10 mouse cellular contexts compared by ENCODE assay signal in the genomic region with DNA sequence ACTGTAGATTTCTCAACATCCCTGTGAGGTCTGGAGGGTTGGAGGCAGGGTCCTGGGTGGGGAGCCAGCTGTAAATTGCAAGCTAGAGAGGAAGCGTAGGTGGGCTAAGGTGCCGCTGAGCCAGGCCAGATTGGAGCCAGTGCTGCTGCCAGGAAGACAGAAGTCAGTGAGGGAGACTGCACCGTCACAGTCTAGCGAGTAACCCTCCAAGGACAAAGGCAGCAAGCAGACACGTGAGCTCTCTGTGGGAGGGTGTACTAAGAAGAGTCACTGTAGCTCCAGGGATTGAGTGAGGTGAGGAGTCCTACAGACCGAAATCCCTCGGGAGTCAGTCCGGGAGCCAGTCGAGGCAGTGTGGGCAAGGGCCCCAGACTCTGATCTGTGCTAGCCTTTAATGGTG. TPM values are rescaled to one million over a fixed set of nuclear protein-coding genes. Genes with fewer than 3 reads are reported as not detected.
DNase-seq lines count a peak whose midpoint lies in the region; ATAC-seq and TF ChIP-seq lines count a peak whose summit lies in the region.
"Had no signal": no experiment of that assay in that cellular context is flagged by ENCODE, and none has a peak within 500 bp of the region (broad histone marks: within the 10 kb centered on the region; RNA-seq: fewer than 3 reads in every experiment).

No protein-coding gene starts in this region.

- peak; percentile 50 to 55 for DNase-seq in cerebellum, adult 2 months
- DNase-seq in cerebellum, adult 11 months = no peak
- no peak for DNase-seq in midbrain, embryonic 11.5 days (ENCODE audit: low spot score, missing footprints)
- no peak for DNase-seq in midbrain, postnatal 0 days (ENCODE audit: low spot score)
- DNase-seq in kidney, postnatal 14 days = peak; percentile 83
- no peak for DNase-seq in ovary, postnatal 10 days (ENCODE audit: low spot score)
- no peak for DNase-seq in urinary bladder, postnatal 10 days (ENCODE audit: low spot score)
- DNase-seq: B cell, adult 2 months; thymus, adult 18-20 months had no signal

- peak overlapping the region; percentile 23; the same call in 1 of the 2 replicates for H3K27ac ChIP-seq in cerebellum, adult 2 months (ENCODE audit: insufficient read depth, low read length)
- no peak overlapping the region for H3K27ac ChIP-seq in midbrain, embryonic 11.5 days (ENCODE audit: low read depth, low read length)
- H3K27ac ChIP-seq in midbrain, postnatal 0 days (ENCODE audit: low read depth, low read length) = no peak overlapping the region
- H3K27ac ChIP-seq in heart, embryonic 14.5 days (replicated peaks in 1 of 2; ENCODE audit: control insufficient read depth in 1 of 2, insufficient read depth in 1 of 2, low read depth in 2 of 2, low read length in 2 of 2) = peak overlapping the region; percentile 55 to 59

- TF ChIP-seq CTCF in cerebellum, adult 2 months (IDR thresholded peaks at IDR 0.05; ENCODE audit: borderline replicate concordance, insufficient read depth, low read depth, low read length) = no peak
- no peak for TF ChIP-seq CTCF in midbrain, postnatal 0 days (IDR thresholded peaks at IDR 0.05)

- H3K4me3 ChIP-seq in cerebellum, adult 2 months (replicated peaks; ENCODE audit: insufficient read depth, low read depth, low read length) = no peak overlapping the region
- H3K4me3 ChIP-seq in midbrain, embryonic 11.5 days (ENCODE audit: low read depth, low read length) = no peak overlapping the region
- H3K4me3 ChIP-seq in midbrain, postnatal 0 days (ENCODE audit: low read depth, low read length) = no peak overlapping the region
- no peak overlapping the region for H3K4me3 ChIP-seq in heart, embryonic 14.5 days (ENCODE audit: control insufficient read depth in 1 of 2, insufficient read depth in 1 of 2, low read depth in 1 of 2, low read length in 2 of 2)

- no peak overlapping the region for H3K4me2 ChIP-seq in midbrain, embryonic 11.5 days
- H3K4me2 ChIP-seq in midbrain, postnatal 0 days (ENCODE audit: low read depth, low read length, poor library complexity, severe bottlenecking) = no peak overlapping the region
- no peak overlapping the region for H3K4me2 ChIP-seq in heart, embryonic 14.5 days (ENCODE audit: low read length)

- peaks cover 53% of the 10 kb centered on the region for H3K4me1 ChIP-seq in cerebellum, adult 2 months (ENCODE audit: control insufficient read depth, insufficient read depth, low read length)
- peaks cover 13% of the 10 kb centered on the region for H3K4me1 ChIP-seq in midbrain, embryonic 11.5 days (ENCODE audit: control insufficient read depth, insufficient read depth, low read length)
- H3K4me1 ChIP-seq in midbrain, postnatal 0 days (ENCODE audit: insufficient read depth, low read length) = peaks cover 3% of the 10 kb centered on the region; the same call in 1 of the 2 replicates
- peaks cover 22 to 42% of the 10 kb centered on the region in 2 experiments for H3K4me1 ChIP-seq in heart, embryonic 14.5 days (ENCODE audit: control insufficient read depth in 2 of 2, insufficient read depth in 2 of 2, low read length in 2 of 2)

- H3K36me3 ChIP-seq in midbrain, embryonic 11.5 days (ENCODE audit: control insufficient read depth, insufficient read depth, low read length) = peaks cover 6% of the 10 kb centered on the region; the same call in 1 of the 2 replicates
- H3K36me3 ChIP-seq in midbrain, postnatal 0 days (ENCODE audit: insufficient read depth, low read length) = peaks cover 25% of the 10 kb centered on the region; the same call in 1 of the 2 replicates
- H3K36me3 ChIP-seq in heart, embryonic 14.5 days (ENCODE audit: control insufficient read depth, insufficient read depth, low read length) = peaks cover 36% of the 10 kb centered on the region

- H3K9ac ChIP-seq in midbrain, embryonic 11.5 days (ENCODE audit: low read length) = peak overlapping the region; percentile 2; the same call in 1 of the 2 replicates
- H3K9ac ChIP-seq in midbrain, postnatal 0 days (replicated peaks; ENCODE audit: low read length, poor library complexity, severe bottlenecking) = no peak overlapping the region
- peak overlapping the region; percentile 36; the same call in 1 of the 2 replicates for H3K9ac ChIP-seq in heart, embryonic 14.5 days (ENCODE audit: low read length)

- no peaks in the 10 kb centered on the region for H3K27me3 ChIP-seq in cerebellum, adult 2 months (ENCODE audit: control insufficient read depth, insufficient read depth, low read length)
- no peaks in the 10 kb centered on the region for H3K27me3 ChIP-seq in midbrain, embryonic 11.5 days (ENCODE audit: control insufficient read depth, insufficient read depth, low read length)
- no peaks in the 10 kb centered on the region for H3K27me3 ChIP-seq in midbrain, postnatal 0 days (ENCODE audit: insufficient read depth, low read length)
- H3K27me3 ChIP-seq in heart, embryonic 14.5 days (ENCODE audit: control insufficient read depth, insufficient read depth, low read length) = no peaks in the 10 kb centered on the region

- H3K9me3 ChIP-seq in midbrain, embryonic 11.5 days (ENCODE audit: control insufficient read depth, low read length) = peaks cover 3% of the 10 kb centered on the region; the same call in 1 of the 2 replicates
- H3K9me3 ChIP-seq in midbrain, postnatal 0 days (ENCODE audit: low read length) = no peaks in the 10 kb centered on the region
- peaks cover 3% of the 10 kb centered on the region; the same call in 1 of the 2 replicates for H3K9me3 ChIP-seq in heart, embryonic 14.5 days (ENCODE audit: control insufficient read depth, low read length)

- no peak for ATAC-seq in midbrain, embryonic 11.5 days (ENCODE audit: low FRiP score)
- no peak for ATAC-seq in midbrain, postnatal 0 days (ENCODE audit: low FRiP score)
- no peak for ATAC-seq in heart, embryonic 14.5 days (ENCODE audit: insufficient number of reproducible peaks, insufficient read depth, low FRiP score, low read depth)

- WGBS in cerebellum, adult 2 months = 27% methylated on average over 9 of the region's 9 CpGs
- 65% methylated on average over 9 of the region's 9 CpGs for WGBS in midbrain, embryonic 11.5 days
- 64% methylated on average over 9 of the region's 9 CpGs for WGBS in midbrain, postnatal 0 days
- WGBS in heart, embryonic 14.5 days = 65% methylated on average over 9 of the region's 9 CpGs

- no peak for TF ChIP-seq POLR2A in cerebellum, adult 2 months (IDR thresholded peaks at IDR 0.05; ENCODE audit: borderline replicate concordance, insufficient read depth, low read length)

RNA-seq across cellular contexts. Expression of a gene that starts 10.6 kb away (rescaled TPM):
- 17.9 and 18.0 TPM in 2 replicates for polyA plus RNA-seq in cerebellum, adult 2 months (2012; rRNA removed)
- 3.7 and 4.5 TPM in 2 replicates for polyA plus RNA-seq in midbrain, embryonic 11.5 days (2014; fragmentation: Nextera tagmentation; extraction: Ambion mirVana)
- 17.6 and 18.6 TPM in 2 replicates for total RNA-seq in midbrain, postnatal 0 days (2014; rRNA removed)
- polyA plus RNA-seq in midbrain, postnatal 0 days (2015; fragmentation: Nextera tagmentation; extraction: Ambion mirVana) = 7.4 and 8.4 TPM in 2 replicates
- polyA plus RNA-seq in heart, embryonic 14.5 days (2014; fragmentation: Nextera tagmentation; extraction: Ambion mirVana) = 3.5 and 3.7 TPM in 2 replicates

RNA-seq across cellular contexts. Expression of a gene that starts 55.5 kb away (rescaled TPM):
- polyA plus RNA-seq in cerebellum, adult 2 months (2012; rRNA removed) = 29.0 and 30.7 TPM in 2 replicates
- 5.8 and 6.8 TPM in 2 replicates for polyA plus RNA-seq in midbrain, embryonic 11.5 days (2014; fragmentation: Nextera tagmentation; extraction: Ambion mirVana)
- total RNA-seq in midbrain, postnatal 0 days (2014; rRNA removed) = 49.1 and 62.8 TPM in 2 replicates
- 28.1 and 28.8 TPM in 2 replicates for polyA plus RNA-seq in midbrain, postnatal 0 days (2015; fragmentation: Nextera tagmentation; extraction: Ambion mirVana)
- polyA plus RNA-seq in heart, embryonic 14.5 days (2014; fragmentation: Nextera tagmentation; extraction: Ambion mirVana) = 4.9 and 5.3 TPM in 2 replicates

RNA-seq across cellular contexts. Expression of a gene that starts 56.5 kb away (rescaled TPM):
- polyA plus RNA-seq in cerebellum, adult 2 months (2012; rRNA removed) = 16.1 and 17.4 TPM in 2 replicates
- 48.9 and 51.3 TPM in 2 replicates for polyA plus RNA-seq in midbrain, embryonic 11.5 days (2014; fragmentation: Nextera tagmentation; extraction: Ambion mirVana)
- total RNA-seq in midbrain, postnatal 0 days (2014; rRNA removed) = 23.6 and 28.6 TPM in 2 replicates
- polyA plus RNA-seq in midbrain, postnatal 0 days (2015; fragmentation: Nextera tagmentation; extraction: Ambion mirVana) = 21.2 and 22.9 TPM in 2 replicates
- 24.7 and 26.1 TPM in 2 replicates for polyA plus RNA-seq in heart, embryonic 14.5 days (2014; fragmentation: Nextera tagmentation; extraction: Ambion mirVana)

Comparison
In these comparisons a context has a peak if more than half of its experiments do, and no peak if none do; other contexts are left out.
1. DNase-seq: peak in cerebellum, adult 2 months (2 of 2) and kidney, postnatal 14 days (single experiment); none in cerebellum, adult 11 months (single experiment), midbrain, embryonic 11.5 days (single experiment), midbrain, postnatal 0 days (single experiment), ovary, postnatal 10 days (single experiment) and urinary bladder, postnatal 10 days (single experiment).
2. H3K27ac ChIP-seq: peak in cerebellum, adult 2 months (single experiment) and heart, embryonic 14.5 days (2 of 2); none in midbrain, embryonic 11.5 days (single experiment) and midbrain, postnatal 0 days (single experiment).